Mouse (Mus musculus) gastrocnemius, postnatal 4 days (tissue): ENCODE results near the gene Gm20509. TPM values are rescaled to one million over a fixed set of nuclear protein-coding genes. Genes with fewer than 3 reads are reported as not detected.
"Not testable (repeated sequence)": the region's sequence is repeated elsewhere in the genome, so short reads cannot be mapped to it uniquely, and the experiment has no call there.

Source experiments
- DNase-seq, 2 experiments: peaks; one replicate each; pipeline ENCODE4 v3.0.0; 2021 to 2022; ENCODE audit warnings: low spot score in 2 of 2, mixed read lengths in 2 of 2
- total RNA-seq, 2 experiments: library from RNA; stranded (reverse); gene quantifications; 2 replicates each; pipeline ENCODE4 v1.2.3; 2021

Gene Gm20509
- total RNA-seq, 2 experiments from 2014 or later = not detected

- DNase-seq = no peak
Measured at GRCm38 (mm10) chr9:73097898-73098297, 4.4 kb upstream of the Gm20509 start.

DNA sequence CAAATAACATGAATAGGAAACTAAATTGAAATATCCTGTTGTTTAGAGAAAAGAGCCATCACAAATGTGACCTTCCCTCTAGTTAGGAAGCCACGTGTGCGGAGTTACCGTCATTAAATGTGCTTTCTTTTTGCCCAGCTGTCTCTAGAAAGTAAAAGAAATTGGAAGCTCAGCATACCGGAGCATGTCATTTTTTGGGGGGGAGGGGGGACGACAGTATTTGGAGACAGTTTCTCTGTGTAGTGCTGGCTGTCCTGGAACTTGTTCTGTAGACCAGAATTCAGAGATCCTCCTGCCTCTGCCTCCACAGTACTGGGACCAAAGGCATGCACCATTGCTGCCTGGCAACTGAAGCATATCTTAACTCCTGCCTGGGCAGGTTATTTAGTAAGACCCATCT lies 734 bp upstream of the Gm20509 start, which contains the start of gene Khdc3:
Gene Khdc3, plus strand, starts transcription at position 301 of the 400 bp plus-strand sequence.
- DNase-seq = no peak

DNA sequence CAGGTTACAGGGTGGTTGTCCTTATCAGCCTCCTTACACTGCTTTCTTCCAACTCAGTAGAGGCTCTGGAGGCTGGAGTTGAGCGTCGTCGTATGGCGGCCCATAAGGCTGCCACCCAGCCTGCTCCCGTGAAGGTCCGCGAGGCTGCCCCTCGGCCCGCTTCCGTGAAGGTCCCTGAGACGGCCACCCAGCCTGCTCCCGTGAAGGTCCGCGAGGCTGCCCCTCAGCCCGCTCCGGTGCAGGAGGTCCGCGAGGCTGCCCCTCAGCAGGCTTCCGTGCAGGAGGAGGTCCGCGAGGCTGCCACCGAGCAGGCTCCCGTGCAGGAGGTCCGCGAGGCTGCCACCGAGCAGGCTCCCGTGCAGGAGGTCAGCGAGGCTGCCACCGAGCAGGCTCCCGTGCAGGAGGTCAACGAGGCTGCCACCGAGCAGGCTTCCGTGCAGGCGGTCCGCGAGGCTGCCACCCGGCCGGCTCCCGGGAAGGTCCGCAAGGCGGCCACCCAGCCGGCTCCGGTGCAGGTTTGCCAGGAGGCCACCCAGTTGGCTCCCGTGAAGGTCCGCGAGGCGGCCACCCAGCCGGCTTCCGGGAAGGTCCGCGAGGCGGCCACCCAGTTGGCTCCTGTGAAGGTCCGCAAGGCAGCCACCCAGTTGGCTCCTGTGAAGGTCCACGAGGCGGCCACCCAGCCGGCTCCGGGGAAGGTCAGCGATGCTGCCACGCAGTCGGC lies 1.0 kb downstream of the Gm20509 start:
- DNase-seq = peak; percentile 41 to 49

GRCm38 (mm10) chr9:73103880-73104198 lies 1.6 kb downstream of the Gm20509 start:
- no peak for DNase-seq

DNA sequence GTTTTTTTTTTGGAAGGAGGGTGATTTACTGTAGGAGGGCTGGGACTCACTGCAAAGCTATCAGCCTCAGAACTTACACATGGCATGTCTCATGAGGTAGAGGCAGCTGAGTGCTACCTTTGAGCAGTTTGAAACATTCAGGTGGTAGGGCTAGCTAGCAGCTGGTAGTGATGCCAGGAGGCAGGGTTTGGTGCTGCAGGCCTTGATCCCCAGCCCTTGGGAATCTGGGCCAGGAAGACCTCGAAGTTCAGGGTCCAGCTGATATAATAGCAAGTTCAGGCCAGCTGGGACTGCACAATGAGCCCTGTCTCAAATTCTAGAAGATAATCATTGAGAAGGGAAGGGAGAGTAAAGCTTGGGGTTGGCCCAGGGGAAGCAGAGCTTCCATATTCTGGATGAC lies 2.9 kb downstream of the Gm20509 start:
- DNase-seq = no peak

GRCm38 (mm10) chr9:73105771-73106170 lies 3.5 kb downstream of the Gm20509 start:
- no peak for DNase-seq

GRCm38 (mm10) chr9:73112919-73113906 lies 10.9 kb downstream of the Gm20509 start, which contains the start of gene Rsl24d1:
TSS of gene Rsl24d1 (plus strand) at chr9:73113426.
- DNase-seq = peak; percentile 48 to 79

- DNase-seq = not testable (repeated sequence)
Measured at GRCm38 (mm10) chr9:73116704-73117103, 14.4 kb downstream of the Gm20509 start.

GRCm38 (mm10) chr9:73118012-73118411 lies 15.7 kb downstream of the Gm20509 start:
- DNase-seq = no peak

GRCm38 (mm10) chr9:73121735-73122134 lies 19.5 kb downstream of the Gm20509 start:
- DNase-seq = no peak

DNA sequence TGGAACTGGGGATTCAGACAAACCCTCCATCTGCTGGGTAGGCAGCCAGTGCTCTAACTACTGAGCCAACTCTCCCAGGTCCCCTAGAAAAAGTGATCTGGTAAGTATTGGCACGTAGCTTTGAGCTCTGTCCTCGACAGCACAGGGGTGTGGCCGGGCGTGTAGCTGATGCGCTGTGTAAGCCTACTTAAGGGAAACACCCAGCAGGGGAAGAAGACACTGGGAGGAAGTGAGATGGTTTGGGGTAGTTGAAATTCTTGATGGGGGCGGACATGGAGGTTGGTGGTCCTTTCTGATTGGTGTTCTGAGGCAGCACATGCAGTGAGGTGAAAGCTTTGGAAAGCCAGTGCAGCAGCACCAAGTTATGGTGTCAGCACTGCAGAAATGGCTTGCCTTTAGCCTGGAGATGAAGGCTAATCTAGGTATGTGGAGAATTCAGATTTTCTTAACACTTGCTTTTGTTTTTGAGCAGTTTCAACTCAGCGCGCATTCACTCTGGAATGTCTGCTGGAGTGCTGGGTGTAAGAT lies 22.8 kb downstream of the Gm20509 start:
- DNase-seq = no peak

DNA sequence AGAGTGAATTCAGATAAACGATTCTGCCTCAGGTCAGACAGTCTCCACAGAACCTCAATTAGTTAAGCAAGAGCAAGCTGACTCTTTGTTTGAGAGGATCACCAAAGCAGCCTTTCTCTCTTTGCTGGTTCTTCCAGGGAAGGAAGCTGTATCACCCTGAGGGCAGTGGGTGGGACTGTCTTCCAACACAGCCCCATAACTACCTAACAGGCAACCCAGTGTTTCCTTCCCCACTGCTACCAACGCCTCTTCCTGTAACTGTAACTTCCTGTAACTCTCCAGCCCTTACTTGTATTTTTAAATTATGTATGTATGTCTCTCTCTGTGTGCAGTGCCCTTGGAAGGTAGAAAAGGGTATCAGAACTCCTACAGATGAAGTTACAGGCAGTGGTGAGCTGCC lies 25.2 kb downstream of the Gm20509 start:
- no peak for DNase-seq

- DNase-seq = no peak
Measured at GRCm38 (mm10) chr9:73129875-73130274, 27.6 kb downstream of the Gm20509 start.

GRCm38 (mm10) chr9:73130529-73130928 lies 28.3 kb downstream of the Gm20509 start:
- no peak for DNase-seq

DNA sequence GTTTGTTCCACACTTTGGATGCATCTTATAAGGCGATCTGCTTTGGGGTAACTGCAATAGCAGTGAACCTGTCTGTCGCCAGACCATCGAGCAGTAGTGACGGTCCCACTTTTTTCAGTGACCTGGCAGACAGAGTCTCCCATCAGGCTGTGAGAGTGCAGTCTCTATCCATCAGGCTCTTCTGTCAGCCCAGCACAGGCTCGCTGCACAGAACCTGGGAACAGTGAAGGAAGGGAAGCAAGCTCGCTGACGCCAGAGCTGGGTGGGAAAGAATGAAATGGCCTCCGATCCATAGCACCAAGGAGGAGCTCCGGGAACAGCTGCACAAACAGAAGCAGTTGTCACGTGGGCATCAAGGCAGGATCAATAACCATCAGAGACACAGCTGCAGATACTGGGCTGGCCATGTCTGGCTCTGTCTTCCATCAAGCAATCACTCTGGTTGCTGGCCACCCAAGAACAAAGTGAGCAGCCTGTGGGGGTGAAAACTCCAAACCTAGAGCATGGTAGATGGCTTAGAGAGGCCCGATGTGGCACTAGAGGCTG lies 35.1 kb downstream of the Gm20509 start:
- DNase-seq = no peak

DNA sequence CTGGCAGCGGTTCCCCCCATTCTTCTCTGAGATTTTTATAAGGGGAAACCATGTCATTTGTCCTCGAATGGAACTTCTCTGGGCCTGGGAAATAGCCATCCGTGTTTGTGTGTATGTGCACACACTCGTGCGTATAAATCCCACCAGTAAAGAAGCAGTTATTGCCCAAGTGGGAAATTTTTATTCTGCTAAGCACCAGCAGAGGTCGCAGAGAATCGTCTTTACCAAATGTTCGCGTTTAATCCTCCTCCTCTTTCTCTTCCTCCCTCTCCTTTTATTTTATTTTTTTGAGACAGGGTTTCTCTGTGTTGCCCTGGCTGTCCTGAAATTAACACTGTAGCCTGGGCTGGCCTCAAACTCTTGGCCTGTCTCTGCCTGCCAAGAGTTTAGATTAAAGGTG lies 52.1 kb downstream of the Gm20509 start:
- no peak for DNase-seq

GRCm38 (mm10) chr9:73157968-73158367 lies 55.7 kb downstream of the Gm20509 start:
- DNase-seq = no peak

DNA sequence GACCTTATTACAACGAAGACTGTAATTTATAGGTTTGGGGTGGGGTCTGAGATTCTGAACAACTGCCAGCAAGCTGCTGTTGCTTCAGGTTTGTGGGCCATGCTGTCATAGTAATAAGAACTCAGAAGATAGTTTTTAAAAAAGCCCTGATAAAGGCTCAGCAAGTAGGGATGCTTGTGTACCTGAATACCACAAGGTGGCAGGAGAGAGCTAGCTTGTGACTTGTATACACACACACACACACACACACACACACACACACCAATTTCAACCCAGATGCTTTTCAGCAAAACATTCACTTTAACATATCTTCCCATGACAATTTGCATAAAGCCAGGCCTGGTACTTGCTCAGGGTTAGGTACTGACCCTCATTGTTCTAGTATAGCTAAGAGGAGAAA lies 57.0 kb downstream of the Gm20509 start:
- no peak for DNase-seq

DNA sequence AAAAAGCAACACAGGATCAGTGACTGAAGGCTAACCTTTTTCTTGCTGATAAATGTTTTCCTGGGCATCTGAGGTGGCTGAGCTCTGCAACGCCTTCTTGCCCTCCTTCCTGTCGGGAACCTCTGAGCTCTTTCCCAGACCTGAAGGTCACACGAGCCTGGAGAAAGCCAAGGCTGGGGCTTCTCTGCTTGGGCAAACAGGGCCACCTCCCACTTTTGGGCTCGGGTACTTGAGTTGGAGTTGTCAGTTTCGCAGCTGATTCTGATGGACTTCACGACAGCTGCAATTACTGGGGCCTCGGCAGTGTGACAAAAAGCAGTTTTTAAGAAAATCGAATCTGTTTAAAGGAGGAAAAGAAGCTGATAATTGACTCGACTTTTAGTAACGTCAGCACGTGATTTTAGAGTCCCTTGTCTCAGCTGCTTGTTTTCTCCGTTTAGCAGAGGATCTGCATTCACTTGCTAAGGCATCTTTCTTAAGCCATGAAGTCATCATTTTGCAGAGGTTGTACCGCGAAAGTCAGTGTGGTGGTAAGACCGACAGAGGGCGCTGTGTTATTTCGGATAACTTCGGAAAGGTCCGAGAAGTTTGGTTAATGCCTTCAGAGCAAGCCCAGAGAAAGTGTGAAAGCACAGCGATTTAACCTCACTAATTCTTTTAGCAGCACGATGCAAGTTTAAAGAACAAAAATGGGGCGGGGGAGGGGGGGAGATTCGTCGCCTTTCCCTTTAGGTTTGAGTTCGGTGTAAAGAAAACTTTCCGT lies 60.5 kb downstream of the Gm20509 start:
- DNase-seq = peak; percentile 53 to 75

- DNase-seq = no peak
Measured at GRCm38 (mm10) chr9:73165631-73166030, 63.4 kb downstream of the Gm20509 start.
